Mouse (Mus musculus) cerebellum, adult 2 months (tissue): ENCODE results near the gene Bcl6.

Experiments
- CTCF ChIP-seq: fragments of 200-500 bp; IDR thresholded peaks from 2 replicates; pipeline ENCODE4 v1.5.1; 2011; ENCODE audit warnings: low read depth, mild to moderate bottlenecking, control low read depth, low read length, moderate library complexity, borderline replicate concordance; ENCODE audit not compliant: insufficient read depth
- POLR2A ChIP-seq: fragments of 200-500 bp; IDR thresholded peaks from 2 replicates; pipeline ENCODE4 v1.6.1; 2011; ENCODE audit warnings: low read length, control low read depth, borderline replicate concordance; ENCODE audit not compliant: insufficient read depth

DNA sequence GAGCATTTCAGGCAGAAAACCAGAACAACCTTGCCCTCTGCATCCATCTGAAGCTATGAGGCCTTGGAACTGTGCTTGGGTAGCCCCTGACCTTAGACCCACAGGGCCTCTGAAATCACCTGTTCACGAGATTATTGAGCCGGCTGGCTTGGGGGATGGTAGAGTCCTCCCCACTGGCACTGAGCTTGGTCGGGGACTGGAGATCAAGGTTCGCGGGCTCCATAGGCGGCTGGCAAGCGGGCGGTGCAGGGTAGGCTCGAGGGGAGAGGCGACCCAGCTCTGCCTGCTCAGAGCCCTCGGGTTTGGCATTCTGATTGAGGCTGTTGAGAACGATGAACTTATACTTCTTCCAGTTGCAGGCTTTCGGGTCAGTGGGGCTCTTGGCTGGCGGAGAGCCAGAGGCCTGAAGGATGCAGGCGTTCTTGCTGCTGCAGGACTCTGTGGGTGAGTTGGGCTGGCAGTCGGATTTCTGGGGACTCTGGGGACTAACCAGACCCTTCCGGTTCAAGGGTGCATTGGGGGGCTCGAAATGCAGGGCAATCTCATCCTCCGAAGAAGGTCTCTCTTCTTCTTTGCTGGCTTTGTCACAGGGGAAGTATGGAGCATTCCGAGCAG is 16.4 kb downstream of the Bcl6 start:
- TF ChIP-seq CTCF (no peak), POLR2A (no peak)
